Mouse (Mus musculus) lung, adult 10 weeks (tissue): ENCODE results near the gene Podxl2. TPM values are rescaled to one million over a fixed set of nuclear protein-coding genes. Genes with fewer than 3 reads are reported as not detected.

Experiments used
- polyA plus RNA-seq: library from polyadenylated mRNA; stranded (reverse); fragments of 350-450 nt; fragmentation: Illumina TruSeq; extraction: RNeasy Lipid Tissue Mini Kit (QIAGEN cat#74804); gene quantifications from one replicate; pipeline ENCODE4 v1.2.3, GENCODE M21; 2014; ENCODE audit warnings: low read depth, low replicate concordance; ENCODE audit not compliant: insufficient read depth

The Podxl2 gene
- 5.8 TPM for polyA plus RNA-seq

GRCm38 (mm10) chr6:88874868-88875508, at the start of gene Podxl2:
TSS of gene Podxl2 (minus strand) at chr6:88875044.

GRCm38 (mm10) chr6:88901947-88902820, 27.3 kb upstream of the Podxl2 start, which contains the start of gene Tpra1:
TSS of gene Tpra1 (plus strand) at chr6:88902251.

DNA sequence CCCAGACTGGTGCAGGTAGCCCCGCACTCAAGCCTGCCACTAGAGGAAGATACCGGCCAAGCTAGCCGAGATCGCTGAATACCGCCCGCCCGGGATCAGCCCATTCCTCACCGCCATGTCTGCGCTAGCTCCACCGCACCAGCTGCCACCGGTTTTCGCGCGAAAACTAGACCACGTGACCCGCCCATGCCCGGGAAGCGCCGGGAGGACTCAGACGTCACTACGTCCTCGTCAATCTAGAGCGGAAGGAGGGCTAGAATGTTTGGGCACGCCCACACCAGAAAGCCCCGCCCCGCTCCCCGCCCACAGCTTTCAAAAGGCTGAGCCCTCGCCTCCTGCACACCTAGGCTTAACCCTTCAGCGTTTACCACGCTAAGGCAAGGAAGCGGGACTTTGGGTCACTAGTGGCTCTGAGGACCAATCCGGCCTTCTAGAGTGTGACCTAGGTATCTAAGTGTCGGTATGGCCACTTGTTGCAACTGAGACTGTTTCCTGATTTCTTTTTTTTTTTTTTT, 23.7 kb upstream of the Podxl2 start, which contains the start of gene Mcm2:
Mcm2 (minus strand) TSS at position 247 of the 515 bp plus-strand sequence.

DNA sequence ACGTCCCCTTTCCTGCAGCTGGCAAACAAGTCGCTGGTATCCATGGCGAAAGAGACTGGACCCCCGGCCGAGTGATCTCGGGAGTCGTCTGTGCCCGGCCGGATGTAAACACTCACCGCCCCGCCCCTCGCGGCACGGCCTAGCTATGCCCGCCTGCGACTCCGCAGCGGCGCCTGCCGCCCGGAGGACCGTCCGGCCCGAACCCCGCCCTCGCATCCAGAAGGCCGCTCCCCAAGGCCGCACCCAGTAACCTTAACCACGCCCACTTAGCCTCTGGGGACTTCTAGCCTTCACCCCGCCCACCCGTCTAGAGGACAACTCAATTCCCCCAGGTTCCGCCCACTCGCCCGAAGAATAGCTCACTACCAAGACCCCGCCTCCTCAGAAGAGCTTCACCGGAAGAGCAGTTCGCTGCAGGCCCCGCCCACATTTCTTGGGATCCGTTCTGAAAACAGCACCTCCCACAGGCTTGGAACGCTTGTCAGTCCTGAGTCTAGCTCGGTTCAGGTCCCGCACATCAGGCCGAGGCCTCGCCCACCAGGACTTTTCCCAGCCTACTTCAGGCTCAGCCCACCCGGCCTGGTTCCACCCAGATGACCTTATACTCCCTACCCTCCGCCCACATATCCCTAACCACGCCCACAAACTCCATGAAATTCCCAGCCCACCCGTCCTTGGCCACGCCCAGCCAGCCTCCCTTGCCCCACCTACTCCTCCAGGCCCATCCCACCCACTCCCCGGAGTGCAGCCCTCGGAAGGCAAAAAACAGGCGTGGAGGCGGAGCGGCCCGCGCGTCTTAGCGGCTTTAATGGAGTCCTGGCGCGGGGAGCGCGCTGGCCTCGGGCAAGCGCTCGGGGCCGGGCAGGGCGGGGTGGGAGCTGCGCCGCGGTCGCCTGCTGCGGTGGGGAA, 32.8 kb downstream of the Podxl2 start, which contains the start of gene Abtb1:
Abtb1 (minus strand) TSS at position 204 of the 909 bp plus-strand sequence.

Other genes starting within 250 kb of the Podxl2 start
- gene Kbtbd12, start 237.1 kb downstream of the Podxl2 start, polyA plus RNA-seq = 0.11 TPM
- gene Mgll, start 150.6 kb downstream of the Podxl2 start, polyA plus RNA-seq = 50.9 TPM
- gene Abtb1, start 33.1 kb downstream of the Podxl2 start, polyA plus RNA-seq = 22.0 TPM
- 5.1 TPM for gene Mcm2, start 23.7 kb upstream of the Podxl2 start, polyA plus RNA-seq
- 42.7 TPM for gene Tpra1, start 27.2 kb upstream of the Podxl2 start, polyA plus RNA-seq